Comparison of ENCODE assay signal across 9 mouse cellular contexts in genomic region chr1:117519498-117520032, GRCm38 (mm10).
DNase-seq lines count a peak whose midpoint lies in the region; ATAC-seq lines count a peak whose summit lies in the region.
"Had no signal": no experiment of that assay in that cellular context is flagged by ENCODE, and none has a peak within 500 bp of the region (broad histone marks: within the 10 kb centered on the region; RNA-seq: fewer than 3 reads in every experiment).

No protein-coding gene starts in this region.

- peak; percentile 58; the same call in 1 of the 2 replicates for ATAC-seq in midbrain, embryonic 11.5 days (ENCODE audit: low FRiP score)

- no peaks in the 10 kb centered on the region for H3K36me3 ChIP-seq in midbrain, embryonic 11.5 days (ENCODE audit: control insufficient read depth, insufficient read depth, low read length)
- no peaks in the 10 kb centered on the region for H3K36me3 ChIP-seq in midbrain, embryonic 10.5 days
- H3K36me3 ChIP-seq: embryonic facial prominence, embryonic 13.5 days had no signal

- H3K4me2 ChIP-seq in midbrain, embryonic 11.5 days, result no peak overlapping the region
- H3K4me2 ChIP-seq: embryonic facial prominence, embryonic 13.5 days had no signal

- no peak overlapping the region for H3K4me3 ChIP-seq in midbrain, embryonic 11.5 days (ENCODE audit: low read depth, low read length)
- H3K4me3 ChIP-seq in midbrain, embryonic 10.5 days, result no peak overlapping the region
- H3K4me3 ChIP-seq: embryonic facial prominence, embryonic 13.5 days had no signal

- WGBS in midbrain, embryonic 11.5 days, result 29% methylated on average over 5 of the region's 5 CpGs
- 27% methylated on average over 5 of the region's 5 CpGs for WGBS in midbrain, embryonic 10.5 days

- no peak overlapping the region for H3K27ac ChIP-seq in midbrain, embryonic 11.5 days (ENCODE audit: low read depth, low read length)
- no peak overlapping the region for H3K27ac ChIP-seq in midbrain, embryonic 10.5 days (replicated peaks)
- H3K27ac ChIP-seq: embryonic facial prominence, embryonic 13.5 days had no signal

- no peak overlapping the region for H3K9ac ChIP-seq in midbrain, embryonic 11.5 days (ENCODE audit: low read length)
- H3K9ac ChIP-seq: embryonic facial prominence, embryonic 13.5 days had no signal

- H3K27me3 ChIP-seq in midbrain, embryonic 11.5 days (ENCODE audit: control insufficient read depth, insufficient read depth, low read length), result no peaks in the 10 kb centered on the region
- H3K27me3 ChIP-seq in midbrain, embryonic 10.5 days (ENCODE audit: low read depth, poor library complexity, severe bottlenecking), result no peaks in the 10 kb centered on the region
- H3K27me3 ChIP-seq: embryonic facial prominence, embryonic 13.5 days had no signal

- no peaks in the 10 kb centered on the region for H3K9me3 ChIP-seq in midbrain, embryonic 11.5 days (ENCODE audit: control insufficient read depth, low read length)
- H3K9me3 ChIP-seq in midbrain, embryonic 10.5 days (replicated peaks), result no peaks in the 10 kb centered on the region
- H3K9me3 ChIP-seq: embryonic facial prominence, embryonic 13.5 days had no signal

- H3K4me1 ChIP-seq in midbrain, embryonic 11.5 days (ENCODE audit: control insufficient read depth, insufficient read depth, low read length), result no peaks in the 10 kb centered on the region
- no peaks in the 10 kb centered on the region for H3K4me1 ChIP-seq in midbrain, embryonic 10.5 days
- H3K4me1 ChIP-seq: embryonic facial prominence, embryonic 13.5 days had no signal

- DNase-seq in cerebellum, adult 8-10 months, result peak; percentile 1
- DNase-seq in cerebellum, adult 11-12 months, result no peak
- DNase-seq in midbrain, embryonic 11.5 days (ENCODE audit: low spot score, missing footprints), result peak; percentile 84
- DNase-seq in midbrain, embryonic 10.5 days (ENCODE audit: low spot score), result no peak
- DNase-seq in layer of hippocampus, adult 11-12 months (ENCODE audit: low spot score), result peak; percentile 25
- peak; percentile 3 for DNase-seq in right cerebral cortex, postnatal 25 days
- no peak for DNase-seq in heart, postnatal 4 days
- DNase-seq in B cell, adult 2 months, result no peak

Comparison
In these comparisons a context has a peak if more than half of its experiments do, and no peak if none do; other contexts are left out.
1. DNase-seq: peak in cerebellum, adult 8-10 months (single experiment), midbrain, embryonic 11.5 days (single experiment), layer of hippocampus, adult 11-12 months (single experiment) and right cerebral cortex, postnatal 25 days (single experiment); none in cerebellum, adult 11-12 months (single experiment), midbrain, embryonic 10.5 days (single experiment), heart, postnatal 4 days (single experiment) and B cell, adult 2 months (0 of 2).